ENCODE assay signal across 23 mouse cellular contexts in genomic region chr17:23877166-23877565, GRCm38 (mm10). TPM values are rescaled to one million over a fixed set of nuclear protein-coding genes. Genes with fewer than 3 reads are reported as not detected.
A peak's percentile ranks its signal among the peaks of the same experiment; 100 is the strongest.
DNase-seq lines count a peak whose midpoint lies in the region; ATAC-seq and TF ChIP-seq lines count a peak whose summit lies in the region.
"Had no signal": no experiment of that assay in that cellular context is flagged by ENCODE, and none has a peak within 500 bp of the region (broad histone marks: within the 10 kb centered on the region; RNA-seq: fewer than 3 reads in every experiment).

No protein-coding gene starts in this region.

- H3K27ac ChIP-seq in forebrain, postnatal 0 days (ENCODE audit: low read depth, low read length) = no peak overlapping the region
- no peak overlapping the region for H3K27ac ChIP-seq in forebrain, embryonic 12.5 days
- H3K27ac ChIP-seq: macrophage had no signal

- no peak overlapping the region for H3K4me2 ChIP-seq in forebrain, postnatal 0 days (ENCODE audit: low read depth)
- H3K4me2 ChIP-seq in forebrain, embryonic 12.5 days = no peak overlapping the region
- H3K4me2 ChIP-seq: heart, embryonic 12.5 days; liver, embryonic 11.5 days; lung, embryonic 14.5 days had no signal

- no peaks in the 10 kb centered on the region for H3K9me3 ChIP-seq in forebrain, postnatal 0 days (ENCODE audit: low read length)
- no peaks in the 10 kb centered on the region for H3K9me3 ChIP-seq in forebrain, embryonic 12.5 days
- H3K9me3 ChIP-seq: heart, embryonic 12.5 days had no signal

- ATAC-seq in forebrain, postnatal 0 days = peak; percentile 83
- no peak for ATAC-seq in forebrain, embryonic 12.5 days (ENCODE audit: low FRiP score)
- no peak for ATAC-seq in cerebellum, adult (ENCODE audit: insufficient number of reproducible peaks, low FRiP score, low TSS enrichment)
- ATAC-seq: activated CD4-positive, CD25-positive, alpha-beta regulatory T cell, adult 4 months had no signal

- H3K9ac ChIP-seq in forebrain, postnatal 0 days = no peak overlapping the region
- H3K9ac ChIP-seq in forebrain, embryonic 12.5 days = no peak overlapping the region
- H3K9ac ChIP-seq: heart, embryonic 12.5 days; lung, embryonic 14.5 days had no signal

- no peaks in the 10 kb centered on the region for H3K36me3 ChIP-seq in forebrain, postnatal 0 days (ENCODE audit: insufficient read depth)
- H3K36me3 ChIP-seq in forebrain, embryonic 12.5 days (replicated peaks) = no peaks in the 10 kb centered on the region
- H3K36me3 ChIP-seq: heart, embryonic 12.5 days had no signal

- peak; percentile 35 for DNase-seq in forebrain, postnatal 0 days
- peak; percentile 18 for DNase-seq in layer of hippocampus, adult 9-11 months
- DNase-seq in layer of hippocampus, adult 11-12 months (ENCODE audit: low spot score) = no peak
- DNase-seq in right cerebral cortex, postnatal 10 days (ENCODE audit: low spot score in 2 of 2) = peak; percentile 43 to 58
- DNase-seq in right cerebral cortex, postnatal 25 days = no peak
- DNase-seq in testis, postnatal 14 days (ENCODE audit: low spot score) = peak; percentile 80
- DNase-seq: cerebellum, adult 11-12 months; gastrocnemius, postnatal 14 days; kidney, adult 9 months; kidney, postnatal 4 days; lung, embryonic 14.5 days; spleen, adult 18-20 months; thymus, adult 18-20 months had no signal

- 66% methylated on average over 2 of the region's 2 CpGs for WGBS in forebrain, postnatal 0 days
- 91% methylated on average over 2 of the region's 2 CpGs for WGBS in forebrain, embryonic 12.5 days

- no peak for TF ChIP-seq CTCF in forebrain, postnatal 0 days (IDR thresholded peaks at IDR 0.05; ENCODE audit: low read depth)

- no peaks in the 10 kb centered on the region for H3K27me3 ChIP-seq in forebrain, postnatal 0 days (ENCODE audit: insufficient read depth, low read length)
- H3K27me3 ChIP-seq in forebrain, embryonic 12.5 days = no peaks in the 10 kb centered on the region
- H3K27me3 ChIP-seq: heart, embryonic 12.5 days had no signal

- no peak overlapping the region for H3K4me3 ChIP-seq in forebrain, postnatal 0 days (ENCODE audit: low read depth, low read length)
- no peak overlapping the region for H3K4me3 ChIP-seq in forebrain, embryonic 12.5 days (replicated peaks)
- H3K4me3 ChIP-seq: heart, embryonic 12.5 days had no signal

- H3K4me1 ChIP-seq in forebrain, postnatal 0 days (ENCODE audit: insufficient read depth) = no peaks in the 10 kb centered on the region
- H3K4me1 ChIP-seq in forebrain, embryonic 12.5 days = no peaks in the 10 kb centered on the region
- H3K4me1 ChIP-seq: heart, embryonic 12.5 days had no signal

RNA-seq across cellular contexts. Expression of gene Dcpp1, which starts 3.5 kb away (rescaled TPM):
- total RNA-seq in forebrain, postnatal 0 days (2014; rRNA removed) = not detected in 2 replicates
- polyA plus RNA-seq in forebrain, postnatal 0 days (2015; fragmentation: Nextera tagmentation; extraction: Ambion mirVana) = not detected in 2 replicates
- polyA plus RNA-seq in forebrain, embryonic 12.5 days (2016; fragmentation: Nextera tagmentation; extraction: Ambion mirVana) = not detected in 2 replicates
- total RNA-seq: adrenal gland, postnatal 4 days; gastrocnemius, postnatal 14 days; left cerebral cortex, postnatal 10 days; monocyte, adult 5-6 weeks had no signal
- polyA plus RNA-seq: activated CD4-positive, CD25-positive, alpha-beta regulatory T cell, adult 4 months; heart, embryonic 12.5 days; liver, embryonic 11.5 days; macrophage; urinary bladder, adult 2 months had no signal

RNA-seq across cellular contexts. Expression of gene Dcpp2, which starts 3.5 kb away (rescaled TPM):
- total RNA-seq in forebrain, postnatal 0 days (2014; rRNA removed) = not detected in 2 replicates
- polyA plus RNA-seq in forebrain, postnatal 0 days (2015; fragmentation: Nextera tagmentation; extraction: Ambion mirVana) = not detected in 2 replicates
- not detected in 2 replicates for polyA plus RNA-seq in forebrain, embryonic 12.5 days (2016; fragmentation: Nextera tagmentation; extraction: Ambion mirVana)
- total RNA-seq: adrenal gland, postnatal 4 days; gastrocnemius, postnatal 14 days; left cerebral cortex, postnatal 10 days; monocyte, adult 5-6 weeks had no signal
- polyA plus RNA-seq: activated CD4-positive, CD25-positive, alpha-beta regulatory T cell, adult 4 months; heart, embryonic 12.5 days; liver, embryonic 11.5 days; lung, embryonic 14.5 days; macrophage; urinary bladder, adult 2 months had no signal

RNA-seq across cellular contexts. Expression of gene Prss21, which starts 9.3 kb away (rescaled TPM):
- total RNA-seq in forebrain, postnatal 0 days (2014; rRNA removed) = not detected in 2 replicates
- not detected in 2 replicates for polyA plus RNA-seq in forebrain, postnatal 0 days (2015; fragmentation: Nextera tagmentation; extraction: Ambion mirVana)
- polyA plus RNA-seq in forebrain, embryonic 12.5 days (2016; fragmentation: Nextera tagmentation; extraction: Ambion mirVana) = not detected in 2 replicates
- total RNA-seq: adrenal gland, postnatal 4 days; gastrocnemius, postnatal 14 days; left cerebral cortex, postnatal 10 days; monocyte, adult 5-6 weeks had no signal
- polyA plus RNA-seq: activated CD4-positive, CD25-positive, alpha-beta regulatory T cell, adult 4 months; heart, embryonic 12.5 days; liver, embryonic 11.5 days; lung, embryonic 14.5 days; macrophage; urinary bladder, adult 2 months had no signal

RNA-seq across cellular contexts. Expression of gene Prss41, which starts 33.2 kb away (rescaled TPM):
- 0.31 and 1.0 TPM in 2 replicates for total RNA-seq in forebrain, postnatal 0 days (2014; rRNA removed)
- polyA plus RNA-seq in forebrain, postnatal 0 days (2015; fragmentation: Nextera tagmentation; extraction: Ambion mirVana) = 1.0 and 1.3 TPM in 2 replicates
- polyA plus RNA-seq in forebrain, embryonic 12.5 days (2016; fragmentation: Nextera tagmentation; extraction: Ambion mirVana) = 1.3 and 3.0 TPM in 2 replicates
- total RNA-seq: monocyte, adult 5-6 weeks had no signal
- polyA plus RNA-seq: heart, embryonic 12.5 days; macrophage had no signal

RNA-seq across cellular contexts. Expression of gene Prss32, which starts 33.5 kb away (rescaled TPM):
- 0.57 TPM in 1 of 2 replicates, not detected in the other for total RNA-seq in forebrain, postnatal 0 days (2014; rRNA removed)
- polyA plus RNA-seq in forebrain, postnatal 0 days (2015; fragmentation: Nextera tagmentation; extraction: Ambion mirVana) = 0.20 and 0.30 TPM in 2 replicates
- not detected in 2 replicates for polyA plus RNA-seq in forebrain, embryonic 12.5 days (2016; fragmentation: Nextera tagmentation; extraction: Ambion mirVana)
- total RNA-seq: adrenal gland, postnatal 4 days; gastrocnemius, postnatal 14 days; left cerebral cortex, postnatal 10 days; monocyte, adult 5-6 weeks had no signal
- polyA plus RNA-seq: heart, embryonic 12.5 days; liver, embryonic 11.5 days; lung, embryonic 14.5 days; macrophage had no signal

Comparison
In these comparisons a context has a peak if more than half of its experiments do, and no peak if none do; other contexts are left out.
1. DNase-seq: peak in forebrain, postnatal 0 days (single experiment), layer of hippocampus, adult 9-11 months (single experiment), right cerebral cortex, postnatal 10 days (2 of 2) and testis, postnatal 14 days (single experiment); none in layer of hippocampus, adult 11-12 months (single experiment) and right cerebral cortex, postnatal 25 days (single experiment).